Mouse (Mus musculus) cerebellum, adult 11-12 months (tissue): Measurements from ENCODE around the gene Nsun7.
"Not testable (repeated sequence)": the region's sequence is repeated elsewhere in the genome, so short reads cannot be mapped to it uniquely, and the experiment has no call there.

Source experiments
- DNase-seq: peaks from one replicate; pipeline ENCODE4 v3.0.0; 2022

Nsun7 gene

DNA sequence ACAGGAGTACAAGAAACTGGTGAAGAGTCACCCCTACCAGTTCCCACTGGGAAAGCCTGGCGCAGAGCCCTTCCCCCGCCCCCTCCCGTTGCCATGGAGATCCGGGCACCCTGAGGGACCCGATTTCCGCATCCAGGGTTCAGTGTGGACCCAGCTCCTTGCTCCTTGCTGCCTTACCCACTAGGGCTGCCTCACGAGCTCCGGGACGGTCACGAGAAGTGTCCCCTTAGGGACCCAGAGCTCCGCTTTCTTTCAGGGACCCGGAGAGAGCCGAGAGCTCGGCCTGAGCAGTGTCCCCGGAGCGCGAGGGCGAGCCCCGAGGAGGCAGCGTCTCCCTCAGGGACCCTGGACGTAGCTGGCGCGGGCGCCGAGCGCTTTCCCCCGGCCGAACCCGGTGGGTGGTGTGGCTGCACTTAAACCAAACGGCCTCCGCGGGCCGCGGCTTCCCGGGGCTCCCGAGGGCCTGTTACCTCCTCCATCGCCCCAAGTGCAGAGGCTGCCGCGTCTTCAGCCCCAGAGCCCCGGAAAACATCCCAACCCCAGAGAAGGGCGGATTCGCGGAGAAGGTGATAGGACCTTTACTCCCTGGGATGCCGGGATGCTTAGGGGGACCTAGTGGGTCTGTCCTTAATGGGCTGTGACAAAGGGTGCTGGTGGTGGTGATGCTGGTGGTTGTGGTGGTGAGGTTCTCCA, at the start of gene Nsun7:
Nsun7 (plus strand) TSS at position 142 of the 693 bp plus-strand sequence.
- peak; percentile 34 for DNase-seq

DNA sequence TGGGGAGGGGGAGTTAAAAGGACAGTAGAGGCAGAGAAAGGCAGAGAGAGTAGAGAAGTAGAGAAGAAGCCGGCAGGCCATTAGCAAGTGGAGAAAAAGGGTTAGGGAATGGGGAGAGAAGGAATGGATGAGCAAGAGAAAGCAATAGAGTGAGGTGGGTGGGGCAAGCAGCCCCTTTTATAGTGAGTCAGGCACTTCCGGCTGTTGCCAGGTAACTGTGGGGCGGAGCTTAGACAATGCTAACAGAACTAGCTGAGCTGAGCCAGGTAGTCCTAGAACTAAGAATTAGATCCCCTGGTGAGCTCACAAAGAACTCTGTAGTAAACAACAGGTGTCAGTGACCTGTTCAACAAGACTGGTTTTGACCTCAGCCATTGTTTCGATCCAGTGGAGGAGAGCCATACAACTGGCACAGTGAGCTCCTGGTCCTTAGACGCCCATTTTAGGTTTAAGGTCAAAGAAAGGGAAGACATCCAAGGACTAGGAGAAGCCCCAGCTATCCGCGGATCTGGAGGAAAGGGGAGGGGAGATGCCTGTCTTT, 45.2 kb upstream of the Nsun7 start:
- no peak for DNase-seq

DNA sequence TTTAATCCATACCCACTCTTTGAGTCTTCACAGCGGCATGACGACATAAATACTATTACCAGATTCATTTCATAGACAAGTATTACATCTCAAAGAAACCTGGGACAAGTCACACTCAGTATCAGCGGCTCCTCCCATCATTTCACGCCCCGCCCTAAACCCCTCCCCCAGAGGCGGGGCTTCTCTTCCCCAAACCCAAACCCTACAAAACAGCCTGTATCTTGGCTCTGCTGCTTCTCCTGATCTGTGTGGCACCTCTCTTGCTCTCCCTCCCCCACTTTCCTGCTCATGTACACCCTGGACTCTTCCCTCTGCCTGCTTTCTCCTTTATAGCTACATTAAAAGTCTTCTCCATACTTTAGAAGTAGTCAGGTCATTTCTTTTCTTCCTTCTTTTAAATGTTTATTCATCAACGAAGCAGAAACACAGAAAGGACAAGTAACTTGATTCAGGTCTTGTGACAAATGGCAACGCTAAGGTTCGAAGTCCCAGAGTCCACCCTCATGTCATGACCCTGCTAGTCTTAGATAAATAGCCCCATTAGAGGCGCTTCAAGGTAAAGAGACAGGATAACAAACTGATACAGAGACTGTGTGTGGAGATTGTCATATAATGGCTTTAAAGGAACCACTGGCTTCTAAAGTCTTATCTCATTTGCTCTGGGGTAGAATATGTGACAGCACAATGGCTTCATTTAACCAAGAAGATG, 44.0 kb upstream of the Nsun7 start:
- DNase-seq = no peak

DNA sequence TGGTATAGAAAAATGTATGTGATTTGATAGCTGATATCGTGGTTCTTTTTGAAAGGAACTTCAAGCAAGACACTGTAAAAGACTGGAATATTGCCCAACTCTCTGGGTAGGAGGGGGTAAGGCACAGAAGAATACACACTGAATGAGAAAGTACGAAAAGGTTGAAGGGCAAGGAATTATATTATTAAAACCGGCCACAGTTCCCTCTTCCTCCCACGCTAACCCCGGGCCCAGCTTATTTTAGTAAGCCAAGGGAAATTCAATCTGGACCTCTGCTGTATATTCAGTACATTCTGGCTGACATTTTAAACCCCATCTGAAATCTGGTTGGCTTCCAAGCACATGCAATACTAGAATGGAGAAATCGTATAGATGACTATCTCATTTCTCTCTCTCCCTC, 40.0 kb upstream of the Nsun7 start:
- no peak for DNase-seq

DNA sequence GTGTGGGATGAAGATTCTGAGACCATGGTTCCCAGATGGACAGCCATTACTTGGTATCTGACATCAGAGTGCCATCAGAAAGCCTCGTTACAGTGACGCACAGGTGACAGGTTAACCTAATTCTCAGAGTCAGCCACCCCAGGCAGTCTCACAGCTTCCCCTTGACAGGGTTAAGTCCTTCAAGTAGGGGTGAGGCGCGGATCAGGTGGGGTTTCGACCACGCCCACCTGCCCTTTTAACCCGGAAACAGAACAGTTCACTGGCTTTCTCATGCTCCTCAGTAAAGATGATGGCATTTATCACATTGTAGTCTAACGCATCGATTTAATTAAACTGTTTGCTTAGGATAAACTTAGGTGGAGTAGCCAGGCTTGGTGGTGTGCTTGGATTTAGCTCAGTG, 39.1 kb upstream of the Nsun7 start:
- no peak for DNase-seq

DNA sequence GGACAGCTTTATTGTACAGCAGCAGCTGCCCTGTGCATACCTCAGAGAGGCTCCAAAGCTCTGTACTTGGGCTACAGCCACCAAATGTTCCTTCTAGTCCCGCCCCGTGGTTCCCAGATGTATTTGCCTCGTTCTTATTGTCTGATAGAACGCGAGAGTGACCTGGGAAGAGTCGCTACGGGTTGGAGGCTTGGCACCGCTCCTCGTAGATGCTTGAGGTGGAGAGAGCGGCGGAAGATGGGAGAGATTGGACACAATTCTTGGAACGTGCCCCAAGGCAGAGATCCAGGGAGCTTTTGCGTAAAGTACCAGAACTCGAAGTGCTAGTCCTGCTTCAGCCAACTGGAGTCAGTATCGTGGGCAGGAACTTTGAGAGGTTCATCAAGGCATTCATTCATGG, 36.8 kb upstream of the Nsun7 start:
- DNase-seq = no peak

DNA sequence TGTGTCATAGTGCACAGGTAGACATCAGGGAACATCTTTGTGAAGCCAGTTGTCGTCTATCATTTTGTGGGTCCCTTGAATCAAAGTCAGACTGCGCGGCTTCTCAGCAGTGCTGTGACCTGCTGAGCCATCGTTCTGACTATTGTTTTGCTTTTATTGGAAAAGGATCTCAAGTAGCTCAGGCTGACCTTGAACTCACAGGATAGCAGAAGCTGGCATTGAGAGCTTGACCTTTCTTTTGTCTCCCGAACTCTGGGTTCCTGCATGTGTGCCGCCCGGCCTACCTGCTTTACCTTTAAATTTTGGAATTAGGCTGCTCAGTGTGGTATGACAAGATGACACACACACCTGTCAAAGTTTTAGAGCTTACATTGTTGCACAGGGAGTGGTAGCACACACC, 33.2 kb upstream of the Nsun7 start:
- no peak for DNase-seq

DNA sequence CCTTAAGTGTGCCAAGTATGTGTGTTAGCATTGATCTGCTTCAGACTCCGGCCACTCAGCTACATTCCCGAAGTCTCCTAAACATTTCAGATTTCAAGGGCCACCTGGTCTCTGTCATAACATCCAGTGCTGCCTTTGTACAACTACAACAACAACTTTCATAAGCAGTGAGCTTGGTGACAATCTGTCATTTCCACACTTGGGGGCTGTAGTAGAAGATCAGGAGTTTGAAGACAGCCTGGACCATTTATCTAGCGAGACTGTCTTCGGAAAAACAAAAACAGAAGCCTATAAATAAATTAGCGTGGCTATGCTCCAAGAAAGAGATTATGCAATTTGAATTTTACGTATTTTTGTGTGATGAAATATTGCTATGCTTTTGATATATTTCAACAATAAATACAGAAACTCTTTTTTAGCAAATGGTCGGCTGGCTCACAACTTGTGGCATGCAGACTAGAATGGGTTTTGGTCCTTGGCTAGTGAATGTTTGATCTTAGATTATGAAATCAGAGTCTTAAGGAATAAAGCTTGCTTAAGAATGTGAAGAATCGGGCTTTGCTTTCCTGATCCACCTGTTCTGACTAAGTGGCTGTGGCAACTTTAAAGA, 27.9 kb upstream of the Nsun7 start:
- no peak for DNase-seq

DNA sequence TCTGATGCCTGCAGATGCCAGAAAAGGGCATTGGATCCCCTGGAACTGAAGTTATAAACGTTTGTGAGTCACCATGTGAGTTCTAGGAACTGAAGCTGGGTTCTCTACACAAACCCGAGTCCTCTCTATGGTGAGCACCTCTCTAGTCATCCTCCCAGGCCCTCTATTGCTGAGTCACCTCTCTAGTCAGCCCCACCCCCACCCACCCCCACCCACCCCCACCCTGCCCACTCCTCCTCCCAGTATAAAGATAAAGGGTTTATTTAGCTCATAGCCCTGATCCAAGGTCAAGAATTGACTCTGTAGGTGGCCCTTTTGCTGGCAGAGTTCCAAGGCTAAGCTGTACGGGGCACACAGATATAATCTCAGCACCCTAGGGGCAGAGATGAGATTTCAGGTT, 27.2 kb upstream of the Nsun7 start:
- DNase-seq = no peak

DNA sequence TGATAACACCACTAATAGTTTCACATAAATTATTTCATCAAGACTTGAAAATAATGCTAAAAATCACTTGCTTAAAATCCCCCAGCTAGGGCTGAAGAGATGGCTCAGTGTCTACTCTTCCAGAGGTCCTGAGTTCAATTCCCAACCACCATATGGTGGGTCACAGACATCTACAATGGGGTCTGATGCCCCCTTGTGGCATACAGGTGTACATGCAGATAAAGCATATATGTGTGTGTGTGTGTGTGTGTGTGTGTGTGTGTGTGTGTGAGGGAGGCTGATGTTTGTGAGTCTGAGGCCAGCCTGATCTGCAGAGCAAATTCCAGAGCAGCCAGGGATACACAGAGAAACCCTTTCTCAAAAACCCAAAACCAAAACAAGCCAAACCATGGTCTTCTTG, 17.8 kb upstream of the Nsun7 start:
- DNase-seq = no peak

DNA sequence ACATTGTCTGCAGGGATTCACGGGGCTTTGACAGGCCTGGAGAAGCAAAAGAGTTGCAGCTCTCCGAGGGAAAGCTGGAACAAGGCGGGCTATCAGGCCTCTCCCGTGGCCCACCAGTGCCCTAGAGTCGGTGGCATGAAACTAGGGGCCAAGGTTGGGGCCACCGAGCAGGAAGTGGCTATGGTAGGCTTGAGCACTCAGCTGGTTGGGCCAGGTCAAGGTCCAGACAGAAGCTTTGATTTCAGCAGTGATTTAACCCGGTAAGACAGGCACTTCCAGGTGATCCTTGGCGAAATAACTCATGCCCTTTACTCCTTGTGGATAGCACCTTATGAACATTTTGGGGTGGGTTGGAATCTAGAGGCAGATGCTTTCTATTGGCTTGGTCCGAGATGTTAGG, 16.2 kb upstream of the Nsun7 start:
- DNase-seq = no peak

DNA sequence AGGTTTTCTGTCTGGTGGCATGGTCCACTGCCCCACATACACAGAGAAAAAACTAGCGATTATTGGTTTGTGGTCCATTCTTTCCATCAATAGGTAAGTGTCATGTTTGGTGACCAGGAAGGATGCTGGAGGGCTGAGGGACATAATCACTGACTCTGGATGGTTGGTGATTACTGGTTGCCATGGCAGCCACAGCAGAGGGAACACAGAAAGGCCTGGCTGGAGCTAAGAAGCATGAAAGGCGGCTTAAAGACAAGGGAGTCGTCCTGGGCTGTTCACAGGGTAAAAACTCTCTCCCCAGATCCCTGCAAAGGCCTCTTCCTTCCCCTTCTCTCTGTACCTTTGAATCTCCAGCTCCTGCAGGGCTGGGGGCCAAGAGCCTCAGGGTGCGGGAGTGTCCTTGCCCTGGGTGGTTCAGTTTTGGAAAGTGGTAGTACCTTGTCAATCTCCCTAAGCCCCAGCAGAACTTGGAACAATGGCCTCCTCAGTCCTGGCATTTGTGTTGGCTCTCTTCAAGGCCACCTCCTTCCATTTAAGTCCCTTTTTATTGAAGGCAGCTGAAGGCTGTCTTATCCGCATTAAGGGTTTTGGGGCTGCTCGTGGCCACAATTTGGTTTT, 15.5 kb upstream of the Nsun7 start:
- DNase-seq = no peak

DNA sequence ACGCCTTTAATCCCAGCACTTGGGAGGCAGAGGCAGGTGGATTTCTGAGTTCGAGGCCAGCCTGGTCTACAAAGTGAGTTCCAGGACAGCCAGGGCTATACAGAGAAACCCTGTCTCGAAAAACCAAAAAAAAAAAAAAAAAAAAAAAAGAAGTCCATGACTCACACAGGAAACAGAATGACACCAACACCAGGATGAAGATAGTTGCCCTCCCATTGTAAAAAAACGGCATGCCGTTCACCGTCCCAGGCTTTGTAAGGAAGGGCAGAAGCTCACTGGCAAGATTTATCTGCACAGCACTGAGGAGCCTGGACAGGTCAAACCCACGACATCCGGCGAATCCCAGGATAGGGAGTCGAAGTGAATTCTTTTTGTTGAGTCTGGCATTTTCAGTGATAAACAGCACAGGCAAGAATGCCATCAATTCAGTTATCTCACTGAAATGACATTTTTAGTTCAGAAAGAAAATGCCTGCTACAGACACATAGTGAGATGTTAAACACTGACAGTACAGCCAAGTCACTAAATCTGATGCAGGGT, 13.7 kb upstream of the Nsun7 start:
- DNase-seq = no peak

DNA sequence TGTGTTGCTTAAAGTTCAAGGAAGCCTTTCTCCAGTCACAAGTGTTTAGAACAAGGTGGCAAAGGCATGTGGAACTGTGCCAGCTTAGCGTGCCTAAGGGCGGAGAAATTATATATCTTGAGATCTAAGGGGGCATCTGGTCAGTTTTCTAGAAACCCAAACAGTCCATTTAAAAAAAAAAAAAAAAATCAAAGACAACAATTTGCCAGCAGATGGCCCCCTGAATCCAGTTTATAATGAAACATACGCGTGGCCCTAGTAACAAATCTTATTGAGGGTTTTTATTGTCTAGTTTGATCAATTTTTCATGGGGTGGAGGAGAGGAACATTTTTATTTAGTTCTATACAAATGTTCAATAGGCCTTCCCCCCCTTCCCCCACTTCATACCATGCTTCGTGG, 6.5 kb upstream of the Nsun7 start:
- DNase-seq = no peak

DNA sequence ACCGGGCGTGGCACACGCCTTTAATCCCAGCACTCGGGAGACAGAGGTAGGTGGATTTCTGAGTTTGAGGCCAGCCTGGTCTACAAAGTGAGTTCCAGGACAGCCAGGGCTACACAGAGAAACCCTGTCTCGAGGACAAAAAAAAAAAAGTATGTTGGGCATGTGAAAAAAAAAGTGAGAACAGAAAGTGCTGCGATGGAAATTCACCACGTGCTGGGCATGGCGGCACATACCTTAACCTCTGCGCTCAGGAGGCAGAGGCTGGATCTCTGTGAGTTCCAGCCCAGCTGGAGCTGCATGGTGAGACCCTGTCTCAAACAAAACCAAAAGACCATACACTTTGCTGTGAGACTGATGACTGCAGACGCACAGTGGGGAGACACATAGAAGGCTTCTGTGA, 4.7 kb upstream of the Nsun7 start:
- no peak for DNase-seq

DNA sequence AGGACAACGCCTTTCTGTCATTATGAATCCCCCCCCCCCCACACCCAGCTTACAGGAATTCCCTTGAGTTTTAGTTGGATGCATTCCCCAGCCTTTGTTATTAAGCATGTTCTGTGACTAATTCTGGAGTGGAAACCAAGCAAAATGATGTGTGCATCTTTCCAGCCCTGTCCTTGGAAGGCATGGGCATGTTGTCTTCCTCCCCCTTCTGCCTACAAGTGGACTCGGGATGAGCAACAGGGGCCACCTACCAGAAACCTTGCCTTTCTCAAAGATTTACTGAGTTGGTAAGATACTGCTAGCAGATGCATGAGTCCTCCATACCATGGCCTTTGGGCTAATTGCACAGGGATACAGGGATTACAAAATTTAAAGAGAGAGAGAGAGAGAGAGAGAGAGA, 697 bp upstream of the Nsun7 start:
- DNase-seq = no peak

DNA sequence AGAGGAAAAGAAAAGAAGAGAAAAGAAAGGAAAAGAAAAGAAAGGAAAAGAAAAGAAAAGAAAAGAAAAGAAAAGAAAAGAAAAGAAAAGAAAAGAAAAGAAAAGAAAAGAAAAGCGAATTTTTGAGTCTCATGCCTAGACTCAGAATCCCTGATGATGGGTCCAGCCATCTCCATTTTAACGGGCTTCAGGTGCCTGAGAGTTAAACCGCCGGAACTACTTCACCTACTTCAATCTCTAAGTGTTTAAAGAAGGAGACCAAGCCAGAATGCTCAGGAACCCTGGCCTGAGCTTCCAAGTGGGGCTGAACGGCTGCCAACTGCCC, 304 bp upstream of the Nsun7 start:
- DNase-seq = not testable (repeated sequence)

DNA sequence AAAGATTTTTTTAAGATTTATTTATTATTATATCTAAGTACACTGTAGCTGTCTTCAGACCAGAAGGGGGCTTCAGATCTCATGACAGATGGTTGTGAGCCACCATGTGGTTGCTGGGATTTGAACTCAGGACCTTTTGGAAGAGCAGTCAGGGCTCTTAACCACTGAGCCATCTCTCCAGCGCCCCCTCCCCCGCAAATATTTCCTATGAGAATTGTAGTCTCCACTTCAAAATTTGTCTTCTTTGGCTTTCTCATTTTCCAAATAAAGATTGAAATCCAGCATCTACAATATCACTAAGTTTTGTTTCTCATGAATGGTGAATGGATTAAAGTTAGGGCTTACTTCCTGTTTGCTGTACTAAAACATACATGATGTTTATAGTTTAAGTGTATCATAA, 2.8 kb downstream of the Nsun7 start:
- no peak for DNase-seq

DNA sequence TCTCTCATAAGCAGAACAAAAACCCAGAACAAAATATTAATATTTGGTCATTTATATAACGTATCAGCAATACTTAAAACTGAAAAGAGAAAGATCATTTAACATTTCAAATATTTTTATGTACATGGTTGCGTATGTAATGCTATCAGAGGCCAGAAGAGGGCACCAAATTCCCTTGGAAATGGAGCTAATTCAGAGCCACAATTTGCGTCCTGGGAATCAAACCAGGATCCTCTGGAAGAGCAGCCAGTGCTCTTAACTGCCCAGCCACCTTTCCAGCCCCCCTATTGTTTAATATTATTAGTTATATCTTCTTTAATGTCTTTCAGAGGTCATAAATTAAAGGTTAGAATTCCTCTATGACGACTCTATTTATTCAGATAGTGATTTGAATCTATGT, 3.7 kb downstream of the Nsun7 start:
- DNase-seq = no peak

DNA sequence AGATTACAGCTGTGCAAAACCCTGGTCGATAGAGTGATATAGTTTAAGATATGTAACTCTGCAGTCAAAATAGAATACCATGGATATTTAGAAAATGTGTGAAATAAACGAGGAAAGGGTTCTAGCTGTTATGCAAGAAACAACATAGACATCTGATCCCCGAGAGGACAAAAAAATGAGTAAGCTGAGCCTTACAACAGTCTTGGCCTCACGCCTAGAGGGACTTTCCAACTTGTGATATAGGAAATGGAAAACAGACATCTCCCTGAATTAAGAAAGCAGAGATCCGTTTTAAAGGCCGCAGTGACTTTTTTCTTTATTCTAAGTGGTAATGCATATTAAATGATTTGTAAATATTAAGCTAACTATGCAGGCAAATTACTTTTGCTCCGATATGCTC, 9.9 kb downstream of the Nsun7 start:
- no peak for DNase-seq

DNA sequence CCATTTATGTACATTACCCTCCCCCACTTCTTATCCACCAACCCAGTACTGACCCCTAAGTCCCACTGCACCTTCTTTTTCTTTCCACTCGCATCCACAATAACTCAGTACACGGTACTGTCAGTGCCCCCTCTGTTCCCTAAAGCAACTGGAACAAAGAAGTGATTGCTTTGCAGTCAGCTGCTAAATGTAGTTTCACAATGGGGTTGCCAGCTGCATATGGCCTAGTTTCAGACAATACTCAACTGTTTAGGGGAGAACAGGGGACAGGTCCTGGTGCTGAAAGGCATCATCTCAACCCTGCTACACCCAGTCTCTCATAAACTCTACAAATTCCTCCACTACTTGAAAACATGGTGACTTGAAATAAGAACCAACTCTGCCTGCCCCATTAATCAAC, 11.4 kb downstream of the Nsun7 start:
- no peak for DNase-seq

DNA sequence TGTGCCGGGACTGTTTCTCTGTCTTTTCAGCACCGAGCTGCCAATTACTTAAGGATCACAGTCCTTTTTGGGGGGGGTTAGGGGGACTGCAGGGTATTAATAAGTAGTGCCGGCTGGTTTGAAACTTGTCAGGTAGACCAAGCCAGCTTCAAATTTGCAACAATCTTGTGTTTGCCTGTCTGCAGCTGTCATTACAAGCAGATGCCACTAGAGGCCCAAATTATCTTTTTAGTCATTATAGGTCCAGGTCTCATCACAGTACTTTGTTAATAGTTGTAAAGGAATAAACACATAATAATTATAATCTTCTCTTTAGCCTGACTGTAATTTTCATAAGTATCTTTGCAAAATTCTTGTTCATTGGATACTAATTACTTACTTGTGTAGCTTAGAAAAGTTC, 14.7 kb downstream of the Nsun7 start:
- DNase-seq = no peak

DNA sequence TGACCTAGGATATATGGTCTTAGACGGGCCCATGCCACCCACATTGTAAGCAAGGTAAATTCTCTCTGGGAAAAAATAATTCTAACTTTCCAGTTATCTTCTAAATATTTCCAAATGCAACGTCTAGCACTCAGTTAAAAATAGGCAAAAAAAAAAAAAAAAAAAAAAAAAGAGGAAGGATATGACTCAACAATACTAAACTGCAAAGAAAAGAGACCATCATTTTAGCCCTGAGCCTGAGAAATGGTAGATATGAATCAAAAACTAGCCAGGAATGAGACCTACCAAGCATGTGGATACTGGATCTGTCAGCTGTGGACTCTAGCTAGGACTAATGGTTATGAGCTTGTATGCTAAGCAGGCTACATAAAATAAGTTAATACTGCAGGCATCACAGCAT, 20.0 kb downstream of the Nsun7 start:
- DNase-seq = no peak

DNA sequence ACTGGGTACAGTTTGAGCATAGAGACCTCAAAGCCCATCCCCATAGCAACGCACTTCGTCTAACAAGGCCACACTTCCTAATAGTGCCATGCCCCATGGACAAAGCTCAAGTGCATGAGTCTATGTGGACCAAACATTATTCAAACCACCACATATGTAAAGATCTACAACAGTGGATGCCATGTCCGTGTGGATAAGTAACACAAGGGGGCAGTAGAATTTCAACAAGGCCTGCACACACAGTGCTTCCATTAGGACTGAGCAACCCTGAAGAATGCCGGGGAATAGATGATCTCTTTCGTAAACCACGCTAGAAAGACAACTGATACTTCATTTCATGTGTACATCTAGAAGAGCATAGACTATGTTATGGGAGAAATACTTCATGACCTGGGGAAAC, 21.0 kb downstream of the Nsun7 start:
- DNase-seq = no peak
